Mouse (Mus musculus): ENCODE results near the gene Prmt2.

Prmt2 gene

DNA sequence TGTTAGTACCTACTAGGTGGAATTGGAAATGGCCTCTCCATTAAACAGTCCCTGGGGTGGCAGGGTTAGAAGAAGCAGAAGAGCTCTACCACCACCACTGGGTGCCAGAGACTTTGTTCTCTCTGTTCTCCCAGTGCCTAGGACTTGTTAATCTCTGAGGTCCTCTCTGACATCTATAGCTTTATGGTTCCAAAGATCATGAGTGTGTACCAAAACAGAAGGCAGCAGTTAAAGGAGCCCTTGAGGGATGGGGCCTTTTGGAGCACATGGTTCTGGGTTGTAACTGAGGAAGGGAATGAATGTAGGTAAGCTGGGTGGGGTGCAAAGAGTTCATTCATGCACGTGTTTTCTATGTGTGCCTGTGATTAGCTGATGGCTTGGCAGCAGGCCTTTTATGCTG is 79.7 kb downstream of the Prmt2 start:
- Histone ChIP-seq H3K36me3 (ENCODE audit: insufficient read depth, low read length) (no peaks in the 10 kb centered on the region), H3K27me3 (ENCODE audit: insufficient read depth, low read length) (no peaks in the 10 kb centered on the region), H3K4me3 (replicated peaks; ENCODE audit: low read length) (no peak overlapping the region), H3K9me3 (ENCODE audit: low read length) (no peaks in the 10 kb centered on the region), H3K4me1 (replicated peaks; ENCODE audit: low read depth, low read length) (peaks cover 6% of the 10 kb centered on the region; the same call in 1 of the 2 replicates)
- TF ChIP-seq POU5F1 (IDR thresholded peaks at IDR 0.05; ENCODE audit: borderline replicate concordance, low read length) (no peak), NANOG (IDR thresholded peaks at IDR 0.05; ENCODE audit: borderline replicate concordance, low read length) (no peak), CTCF (conservative IDR thresholded peaks at IDR 0.05; ENCODE audit: low read length) (no peak)

DNA sequence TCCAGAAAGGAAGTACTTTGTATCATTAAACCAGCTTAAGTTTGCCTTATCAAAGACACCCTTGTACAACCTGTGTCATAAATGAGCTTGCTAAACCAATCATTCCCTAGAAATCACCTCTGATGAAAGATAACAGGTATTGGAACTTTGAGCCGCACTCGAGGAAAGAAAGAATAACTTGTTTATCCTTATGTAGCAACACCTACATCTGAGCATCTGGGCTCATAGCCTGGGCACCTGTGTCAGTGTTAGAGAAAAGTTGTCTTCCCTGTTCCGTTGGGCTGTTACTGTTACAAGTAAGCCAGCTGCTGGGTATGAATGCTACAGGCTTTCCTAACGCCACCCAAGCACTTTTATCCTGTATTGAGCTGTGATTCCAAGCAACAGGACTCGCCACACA is 80.1 kb downstream of the Prmt2 start:
- no peaks in the 10 kb centered on the region for H3K36me3 ChIP-seq (ENCODE audit: insufficient read depth, low read length)
- H3K4me3 ChIP-seq (replicated peaks; ENCODE audit: low read length) = no peak overlapping the region
- H3K27me3 ChIP-seq (ENCODE audit: insufficient read depth, low read length) = no peaks in the 10 kb centered on the region
- peaks cover 6% of the 10 kb centered on the region; the same call in 1 of the 2 replicates for H3K4me1 ChIP-seq (replicated peaks; ENCODE audit: low read depth, low read length)
- no peaks in the 10 kb centered on the region for H3K9me3 ChIP-seq (ENCODE audit: low read length)
- TF ChIP-seq POU5F1 (IDR thresholded peaks at IDR 0.05; ENCODE audit: borderline replicate concordance, low read length) = no peak
- no peak for TF ChIP-seq NANOG (IDR thresholded peaks at IDR 0.05; ENCODE audit: borderline replicate concordance, low read length)
- no peak for TF ChIP-seq CTCF (conservative IDR thresholded peaks at IDR 0.05; ENCODE audit: low read length)
